Mouse (Mus musculus) kidney, embryonic 14.5 days (tissue): ENCODE results near the gene Thbs3. TPM values are rescaled to one million over a fixed set of nuclear protein-coding genes. Genes with fewer than 3 reads are reported as not detected.
A peak's percentile ranks its signal among the peaks of the same experiment; 100 is the strongest.

Experiments used
- ATAC-seq: fragments of 200-750 bp; cut with Nextera tagmentation; 2 replicates; pipeline ENCODE4 v1.8.0; 2017; ENCODE audit warnings: moderate number of reproducible peaks, mild to moderate bottlenecking, moderate TSS enrichment, moderate library complexity; ENCODE audit not compliant: low FRiP score, low TSS enrichment
- H3K27ac ChIP-seq: fragments of 300-500 bp; sonication (generic); 2 replicates; pipeline ENCODE4 v1.5.1; 2014; ENCODE audit warnings: low read depth, mild to moderate bottlenecking, low read length, moderate library complexity, mixed read lengths
- H3K27me3 ChIP-seq: fragments of 300-500 bp; sonication (generic); 2 replicates; pipeline ENCODE4 v1.6.1; 2014; ENCODE audit warnings: mild to moderate bottlenecking, low read length; ENCODE audit not compliant: control insufficient read depth, insufficient read depth
- H3K36me3 ChIP-seq: fragments of 300-500 bp; sonication (generic); 2 replicates; pipeline ENCODE4 v1.6.1; 2014; ENCODE audit warnings: low read length, mixed read lengths; ENCODE audit not compliant: control insufficient read depth, insufficient read depth
- H3K4me1 ChIP-seq: fragments of 300-500 bp; sonication (generic); 2 replicates; pipeline ENCODE4 v1.6.1; 2014; ENCODE audit warnings: low read length, mixed read lengths; ENCODE audit not compliant: control insufficient read depth, insufficient read depth
- H3K4me2 ChIP-seq: fragments of 300-500 bp; sonication (generic); replicated peaks from 2 replicates; pipeline ENCODE4 v1.6.1; 2014; ENCODE audit warnings: low read depth, mild to moderate bottlenecking, low read length
- H3K4me3 ChIP-seq: fragments of 300-500 bp; sonication (generic); 2 replicates; pipeline ENCODE4 v1.5.1; 2014; ENCODE audit warnings: mild to moderate bottlenecking, low read length
- H3K9ac ChIP-seq: fragments of 300-500 bp; sonication (generic); 2 replicates; pipeline ENCODE4 v1.6.1; 2014; ENCODE audit warnings: low read depth, mild to moderate bottlenecking, low read length, moderate library complexity
- H3K9me3 ChIP-seq: fragments of 300-500 bp; sonication (generic); 2 replicates; pipeline ENCODE4 v1.6.1; 2016; ENCODE audit warnings: low read length; ENCODE audit not compliant: control insufficient read depth
- WGBS: fragments of 180-500 bp; shearing (Covaris S2); extraction: QIAGEN DNeasy Blood & Tissue Kit; methylation state at CpG from one replicate; pipeline ENCODE4 v1.1.7; 2014; 5-methylcytosine and 5-hydroxymethylcytosine counted together
- polyA plus RNA-seq: library from polyadenylated mRNA; unstranded; fragments of >200 nt; fragmentation: Nextera tagmentation; extraction: Ambion mirVana; gene quantifications from 2 replicates; pipeline ENCODE4 v1.2.1, GENCODE M21; 2014

The Thbs3 gene
- polyA plus RNA-seq, 1 experiment from 2014 or later, result 13.2 TPM

DNA sequence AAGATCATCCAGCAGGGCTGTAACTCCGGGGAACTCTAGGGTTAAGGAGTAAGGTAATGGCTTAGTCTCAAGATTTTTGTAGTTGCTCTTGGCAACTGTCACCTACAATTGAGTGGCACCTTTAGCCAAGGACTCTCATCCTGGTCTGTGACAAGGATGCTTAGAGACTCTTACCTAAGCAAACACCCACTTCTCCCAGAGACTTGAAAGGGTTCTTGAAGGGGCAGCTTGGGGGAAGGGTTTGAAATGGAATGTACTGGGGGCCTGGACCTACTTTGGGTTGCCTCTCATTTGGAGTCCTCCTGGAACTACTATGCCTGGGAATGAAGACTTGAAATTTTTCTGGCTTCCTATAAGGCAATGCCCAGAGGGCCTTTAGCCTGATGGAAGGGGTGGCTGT is 3.3 kb downstream of the Thbs3 start:
- no peak for ATAC-seq
- 86% methylated on average over 1 of the region's 1 CpGs for WGBS
- no peak overlapping the region for H3K27ac ChIP-seq

DNA sequence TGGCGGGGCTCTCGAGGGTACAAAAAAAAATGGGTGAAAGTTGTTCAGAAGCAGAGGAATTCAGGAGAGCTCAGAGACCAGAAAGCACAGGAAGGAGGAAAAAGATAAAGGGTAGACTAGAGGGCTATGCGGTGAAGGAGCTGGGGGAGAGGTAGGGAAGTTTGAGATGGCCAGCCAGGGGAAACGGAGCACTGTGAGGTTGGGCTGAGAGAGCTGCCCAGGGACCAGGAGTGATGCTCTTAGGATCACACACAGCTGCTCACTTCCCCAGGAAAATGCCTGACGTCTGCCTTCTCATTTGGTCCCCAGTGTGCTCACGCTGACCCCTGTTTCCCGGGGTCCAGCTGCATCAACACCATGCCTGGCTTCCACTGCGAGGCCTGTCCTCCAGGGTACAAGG is 4.6 kb downstream of the Thbs3 start:
- WGBS, result 29% methylated on average over 8 of the region's 8 CpGs
- peaks cover 16% of the 10 kb centered on the region for H3K4me1 ChIP-seq
- H3K4me2 ChIP-seq, result no peak overlapping the region
- H3K27me3 ChIP-seq, result no peaks in the 10 kb centered on the region
- ATAC-seq, result no peak
- no peak overlapping the region for H3K4me3 ChIP-seq
- no peak overlapping the region for H3K27ac ChIP-seq
- no peaks in the 10 kb centered on the region; the same call in 1 of the 2 replicates for H3K36me3 ChIP-seq
- no peak overlapping the region for H3K9ac ChIP-seq
- no peaks in the 10 kb centered on the region for H3K9me3 ChIP-seq

More for the DNA sequence above, 3.3 kb downstream of the Thbs3 start:
- peaks cover 17% of the 10 kb centered on the region for H3K4me1 ChIP-seq
- H3K36me3 ChIP-seq, result no peaks in the 10 kb centered on the region; the same call in 1 of the 2 replicates
- no peak overlapping the region for H3K4me3 ChIP-seq
- H3K4me2 ChIP-seq, result no peak overlapping the region
- H3K9me3 ChIP-seq, result no peaks in the 10 kb centered on the region
- H3K27me3 ChIP-seq, result no peaks in the 10 kb centered on the region
- H3K9ac ChIP-seq, result no peak overlapping the region

DNA sequence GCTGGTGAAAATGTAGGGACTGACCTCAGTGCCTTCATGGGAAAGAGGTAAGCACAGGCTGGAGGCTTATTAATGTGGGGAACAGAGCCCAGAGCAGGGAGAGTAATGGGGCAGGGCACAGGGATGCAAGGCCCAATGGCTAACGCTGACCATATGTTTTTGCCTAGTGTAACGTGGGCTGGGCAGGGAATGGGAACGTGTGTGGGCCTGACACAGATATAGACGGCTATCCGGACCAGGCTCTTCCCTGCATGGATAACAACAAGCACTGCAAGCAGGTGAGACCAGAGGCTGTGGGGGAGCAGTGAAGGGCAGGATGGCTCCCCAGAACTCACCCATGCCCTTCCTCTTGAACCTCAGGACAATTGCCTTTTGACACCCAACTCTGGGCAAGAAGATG is 6.2 kb downstream of the Thbs3 start:
- Histone ChIP-seq H3K4me1 (peaks cover 4% of the 10 kb centered on the region; the same call in 1 of the 2 replicates), H3K4me2 (no peak overlapping the region), H3K9me3 (no peaks in the 10 kb centered on the region), H3K9ac (no peak overlapping the region), H3K27me3 (no peaks in the 10 kb centered on the region), H3K27ac (no peak overlapping the region), H3K4me3 (no peak overlapping the region), H3K36me3 (peaks cover 3% of the 10 kb centered on the region; the same call in 1 of the 2 replicates)
- ATAC-seq, result no peak
- 71% methylated on average over 5 of the region's 5 CpGs for WGBS

DNA sequence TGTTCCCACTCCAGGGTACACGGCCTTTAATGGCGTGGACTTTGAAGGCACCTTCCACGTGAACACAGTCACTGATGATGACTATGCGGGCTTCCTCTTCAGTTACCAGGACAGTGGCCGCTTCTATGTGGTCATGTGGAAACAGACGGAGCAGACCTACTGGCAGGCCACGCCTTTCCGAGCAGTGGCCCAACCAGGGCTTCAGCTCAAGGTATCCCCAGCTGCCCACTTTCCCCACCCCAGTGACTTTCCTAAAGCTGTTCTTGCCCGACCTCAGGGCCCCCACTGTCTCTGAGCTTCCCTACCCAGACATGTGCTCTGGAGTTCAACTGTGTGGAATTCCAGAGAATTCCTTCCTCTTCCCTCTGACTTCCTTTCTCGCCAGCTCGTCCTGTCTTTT is 9.8 kb downstream of the Thbs3 start:
- no peak overlapping the region for H3K4me2 ChIP-seq

DNA sequence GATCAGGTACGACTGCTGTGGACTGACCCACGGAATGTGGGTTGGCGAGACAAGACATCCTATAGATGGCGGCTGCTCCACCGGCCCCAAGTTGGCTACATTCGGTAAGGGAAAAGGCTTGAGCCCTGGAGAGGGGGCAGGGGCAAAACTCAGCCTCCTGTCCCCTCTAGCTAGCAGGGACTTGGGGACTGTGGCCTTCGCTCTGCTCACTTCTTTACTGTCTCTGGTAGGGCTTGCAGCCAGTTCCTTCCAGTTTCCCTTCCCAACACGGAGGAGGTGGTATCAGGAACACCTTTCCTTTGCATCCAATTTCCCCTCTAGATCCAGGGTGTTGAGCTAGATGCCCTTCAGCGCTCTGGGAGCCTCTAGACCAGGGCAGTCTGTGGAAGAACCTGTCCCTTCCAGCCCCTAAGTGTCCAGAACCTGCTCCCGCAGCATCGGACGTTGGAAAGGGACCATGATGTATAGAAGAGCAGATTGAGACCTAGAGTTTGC is 10.4 kb downstream of the Thbs3 start:
- Histone ChIP-seq H3K4me2 (no peak overlapping the region), H3K27ac (no peak overlapping the region), H3K4me3 (no peak overlapping the region), H3K27me3 (no peaks in the 10 kb centered on the region), H3K36me3 (peaks cover 3% of the 10 kb centered on the region; the same call in 1 of the 2 replicates), H3K9me3 (no peaks in the 10 kb centered on the region), H3K4me1 (peaks cover 23% of the 10 kb centered on the region; the same call in 1 of the 2 replicates), H3K9ac (no peak overlapping the region)
- WGBS, result 63% methylated on average over 12 of the region's 12 CpGs
- no peak for ATAC-seq

More for the DNA sequence above, 9.8 kb downstream of the Thbs3 start:
- ATAC-seq, result no peak
- no peaks in the 10 kb centered on the region for H3K9me3 ChIP-seq
- H3K9ac ChIP-seq, result no peak overlapping the region
- no peaks in the 10 kb centered on the region for H3K27me3 ChIP-seq
- H3K4me1 ChIP-seq, result peaks cover 23% of the 10 kb centered on the region; the same call in 1 of the 2 replicates
- no peak overlapping the region for H3K27ac ChIP-seq
- whole genome bisulfite sequencing, result 79% methylated on average over 11 of the region's 11 CpGs
- H3K36me3 ChIP-seq, result peaks cover 3% of the 10 kb centered on the region; the same call in 1 of the 2 replicates
- H3K4me3 ChIP-seq, result no peak overlapping the region

DNA sequence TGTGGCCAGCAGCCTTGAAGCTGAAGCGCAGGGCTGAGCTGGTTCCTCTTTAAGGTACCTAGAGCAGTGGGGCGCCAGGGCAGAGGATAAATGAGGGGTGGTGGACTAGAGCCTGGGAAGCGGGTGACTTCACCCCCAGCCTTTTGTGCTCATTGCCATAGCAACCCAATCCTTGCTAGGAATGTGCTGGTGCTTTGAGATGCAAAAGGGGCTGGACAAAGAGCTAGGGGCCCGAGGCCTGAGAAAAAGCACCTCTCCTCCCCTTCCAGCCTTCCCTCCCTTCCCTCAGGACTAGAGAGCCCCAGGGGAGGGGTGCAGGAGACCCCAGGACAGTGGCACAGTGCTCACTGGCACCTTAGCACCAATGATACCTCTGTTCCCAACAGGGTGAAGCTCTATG is 10.9 kb downstream of the Thbs3 start:
- H3K27me3 ChIP-seq, result no peaks in the 10 kb centered on the region
- peak overlapping the region; percentile 87 for H3K4me2 ChIP-seq
- no peak overlapping the region for H3K27ac ChIP-seq
- peaks cover 23% of the 10 kb centered on the region; the same call in 1 of the 2 replicates for H3K4me1 ChIP-seq
- no peak for ATAC-seq
- H3K36me3 ChIP-seq, result peaks cover 3% of the 10 kb centered on the region; the same call in 1 of the 2 replicates
- no peak overlapping the region for H3K9ac ChIP-seq
- no peaks in the 10 kb centered on the region for H3K9me3 ChIP-seq
- WGBS, result 32% methylated on average over 4 of the region's 4 CpGs
- no peak overlapping the region for H3K4me3 ChIP-seq

DNA sequence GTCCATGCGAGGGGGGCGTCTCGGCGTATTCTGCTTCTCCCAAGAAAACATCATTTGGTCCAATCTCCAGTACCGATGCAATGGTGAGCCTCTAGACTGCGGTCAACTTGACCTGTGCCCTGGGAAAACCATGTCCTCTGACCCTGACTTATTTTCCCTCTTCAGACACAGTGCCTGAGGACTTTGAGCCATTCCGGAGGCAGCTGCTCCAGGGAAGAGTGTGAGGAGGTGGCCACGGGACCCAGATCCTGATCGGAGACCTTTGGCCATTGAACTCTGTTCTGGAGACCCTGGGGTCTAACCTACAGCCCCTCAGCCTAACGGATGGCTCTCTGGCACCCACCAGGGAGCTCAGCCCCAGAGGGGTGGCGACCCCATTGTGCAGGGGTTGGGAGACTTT is 11.4 kb downstream of the Thbs3 start:
- Histone ChIP-seq H3K27me3 (no peaks in the 10 kb centered on the region), H3K27ac (no peak overlapping the region), H3K9me3 (no peaks in the 10 kb centered on the region), H3K4me1 (peaks cover 23% of the 10 kb centered on the region; the same call in 1 of the 2 replicates), H3K4me3 (peak overlapping the region; percentile 40; the same call in 1 of the 2 replicates), H3K36me3 (peaks cover 3% of the 10 kb centered on the region; the same call in 1 of the 2 replicates), H3K4me2 (peak overlapping the region; percentile 87), H3K9ac (peak overlapping the region; percentile 54; the same call in 1 of the 2 replicates)
- 30% methylated on average over 11 of the region's 11 CpGs for WGBS
- no peak for ATAC-seq

DNA sequence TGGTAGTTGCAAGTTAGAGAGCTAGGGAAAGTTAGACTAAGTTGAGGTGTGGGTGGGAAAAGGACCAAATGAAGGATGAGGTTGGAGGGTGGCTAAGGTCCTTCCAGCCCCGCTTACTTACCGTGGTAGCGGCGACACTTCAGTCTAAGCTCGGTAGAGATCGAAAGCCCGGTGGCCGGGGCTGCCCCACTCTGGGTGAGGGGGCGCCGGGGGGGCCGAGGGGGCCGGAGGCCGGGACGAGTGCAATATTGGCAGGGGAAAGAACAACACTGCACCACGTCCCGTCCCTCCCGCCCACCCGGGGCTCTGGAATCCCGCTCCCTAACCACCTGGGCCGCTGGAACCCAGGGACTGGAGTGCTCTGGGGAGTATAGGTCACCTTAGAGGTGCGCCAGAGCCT is 11.9 kb downstream of the Thbs3 start, which contains the start of gene Mtx1:
Mtx1 (minus strand) TSS at position 189 of the 400 bp plus-strand sequence.
- H3K27me3 ChIP-seq, result no peaks in the 10 kb centered on the region
- ATAC-seq, result peak; percentile 25
- peak within 1 kb of the TSS; percentile 54 for H3K9ac ChIP-seq
- peak within 1 kb of the TSS; percentile 87 for H3K4me2 ChIP-seq
- H3K4me3 ChIP-seq, result peak within 1 kb of the TSS; percentile 40
- H3K4me1 ChIP-seq, result peaks cover 23% of the 10 kb centered on the region; the same call in 1 of the 2 replicates
- peaks cover 3% of the 10 kb centered on the region; the same call in 1 of the 2 replicates for H3K36me3 ChIP-seq
- 2% methylated on average over 20 of the region's 21 CpGs for WGBS
- H3K27ac ChIP-seq, result no peak within 1 kb of the TSS; the same call in 1 of the 2 replicates
- no peaks in the 10 kb centered on the region for H3K9me3 ChIP-seq
